Mouse (Mus musculus) neural tube, embryonic 11.5 days (tissue): Measurements from ENCODE around the gene Tns1. TPM values are rescaled to one million over a fixed set of nuclear protein-coding genes. Genes with fewer than 3 reads are reported as not detected.

Experiments
- ATAC-seq: fragments of 200-750 bp; cut with Nextera tagmentation; 2 replicates; pipeline ENCODE4 v1.8.0; 2017; ENCODE audit warnings: moderate number of reproducible peaks, mild to moderate bottlenecking, moderate TSS enrichment, moderate library complexity; ENCODE audit not compliant: insufficient read depth, low FRiP score, low TSS enrichment
- DNase-seq: peaks from one replicate; pipeline ENCODE4 v3.0.0-alpha.2; 2015; ENCODE audit warnings: low spot score
- H3K27ac ChIP-seq: fragments of 300-500 bp; sonication (generic); 2 replicates; pipeline ENCODE4 v1.5.1; 2014; ENCODE audit warnings: low read depth, mild to moderate bottlenecking, low read length
- H3K27me3 ChIP-seq: fragments of 300-500 bp; sonication (generic); 2 replicates; pipeline ENCODE4 v1.6.1; 2014; ENCODE audit warnings: mild to moderate bottlenecking, low read length, mixed read lengths; ENCODE audit not compliant: control insufficient read depth, insufficient read depth
- H3K36me3 ChIP-seq: fragments of 300-500 bp; sonication (generic); 2 replicates; pipeline ENCODE4 v1.6.1; 2014; ENCODE audit warnings: mild to moderate bottlenecking, low read length, moderate library complexity, mixed read lengths; ENCODE audit not compliant: control insufficient read depth, insufficient read depth
- H3K4me1 ChIP-seq: fragments of 300-500 bp; sonication (generic); 2 replicates; pipeline ENCODE4 v1.6.1; 2014; ENCODE audit warnings: low read length, mixed read lengths; ENCODE audit not compliant: control insufficient read depth, insufficient read depth
- H3K4me2 ChIP-seq: fragments of 300-500 bp; sonication (generic); 2 replicates; pipeline ENCODE4 v1.6.1; 2014; ENCODE audit warnings: low read depth, mild to moderate bottlenecking, moderate library complexity
- H3K4me3 ChIP-seq: fragments of 300-500 bp; sonication (generic); 2 replicates; pipeline ENCODE4 v1.5.1; 2014; ENCODE audit warnings: low read depth, low read length
- H3K9ac ChIP-seq: fragments of 300-500 bp; sonication (generic); 2 replicates; pipeline ENCODE4 v1.6.1; 2014; ENCODE audit warnings: mild to moderate bottlenecking, low read length
- H3K9me3 ChIP-seq: fragments of 300-500 bp; sonication (generic); 2 replicates; pipeline ENCODE4 v1.6.1; 2016; ENCODE audit warnings: low read length; ENCODE audit not compliant: control insufficient read depth
- WGBS: fragments of 180-500 bp; shearing (Covaris S2); extraction: QIAGEN DNeasy Blood & Tissue Kit; methylation state at CpG from one replicate; pipeline ENCODE4 v1.1.7; 2014; 5-methylcytosine and 5-hydroxymethylcytosine counted together
- polyA plus RNA-seq: library from polyadenylated mRNA; unstranded; fragments of >200 nt; fragmentation: Nextera tagmentation; extraction: Ambion mirVana; gene quantifications from 2 replicates; pipeline ENCODE4 v1.2.1, GENCODE M21; 2014

The Tns1 gene
- polyA plus RNA-seq, 1 experiment from 2014 or later, result 17.9 TPM

GRCm38 (mm10) chr1:73998131-73998865 lies 126.0 kb downstream of the Tns1 start:
- Histone ChIP-seq H3K9me3 (no peaks in the 10 kb centered on the region), H3K4me1 (no peaks in the 10 kb centered on the region), H3K4me2 (no peak overlapping the region), H3K36me3 (no peaks in the 10 kb centered on the region; the same call in 1 of the 2 replicates), H3K27ac (no peak overlapping the region), H3K9ac (no peak overlapping the region), H3K27me3 (no peaks in the 10 kb centered on the region), H3K4me3 (no peak overlapping the region)
- DNase-seq (no peak), ATAC-seq (no peak)
- WGBS, result 76% methylated on average over 9 of the region's 9 CpGs

GRCm38 (mm10) chr1:73997341-73997740 lies 126.9 kb downstream of the Tns1 start:
- H3K27me3 ChIP-seq, result no peaks in the 10 kb centered on the region
- no peak overlapping the region for H3K27ac ChIP-seq
- WGBS, result 88% methylated on average over 6 of the region's 6 CpGs
- no peak overlapping the region for H3K4me2 ChIP-seq
- no peaks in the 10 kb centered on the region for H3K9me3 ChIP-seq
- H3K36me3 ChIP-seq, result no peaks in the 10 kb centered on the region; the same call in 1 of the 2 replicates
- H3K4me1 ChIP-seq, result no peaks in the 10 kb centered on the region
- no peak overlapping the region for H3K9ac ChIP-seq
- DNase-seq (no peak), ATAC-seq (no peak)
- H3K4me3 ChIP-seq, result no peak overlapping the region

- Histone ChIP-seq H3K27me3 (no peaks in the 10 kb centered on the region), H3K27ac (no peak overlapping the region), H3K9me3 (no peaks in the 10 kb centered on the region), H3K4me1 (no peaks in the 10 kb centered on the region), H3K4me2 (no peak overlapping the region), H3K9ac (no peak overlapping the region), H3K36me3 (no peaks in the 10 kb centered on the region; the same call in 1 of the 2 replicates), H3K4me3 (no peak overlapping the region)
- 87% methylated on average over 3 of the region's 3 CpGs for WGBS
- ATAC-seq (no peak), DNase-seq (no peak)
Measured at GRCm38 (mm10) chr1:73996650-73997049, 127.6 kb downstream of the Tns1 start.

GRCm38 (mm10) chr1:73996209-73996608 lies 128.0 kb downstream of the Tns1 start:
- Histone ChIP-seq H3K4me1 (no peaks in the 10 kb centered on the region), H3K27ac (no peak overlapping the region), H3K4me3 (no peak overlapping the region), H3K4me2 (no peak overlapping the region), H3K9ac (no peak overlapping the region), H3K36me3 (no peaks in the 10 kb centered on the region; the same call in 1 of the 2 replicates), H3K9me3 (no peaks in the 10 kb centered on the region), H3K27me3 (no peaks in the 10 kb centered on the region)
- DNase-seq (peak; percentile 61), ATAC-seq (no peak; the same call in 1 of the 2 replicates)
- 52% methylated on average over 2 of the region's 2 CpGs for WGBS

DNA sequence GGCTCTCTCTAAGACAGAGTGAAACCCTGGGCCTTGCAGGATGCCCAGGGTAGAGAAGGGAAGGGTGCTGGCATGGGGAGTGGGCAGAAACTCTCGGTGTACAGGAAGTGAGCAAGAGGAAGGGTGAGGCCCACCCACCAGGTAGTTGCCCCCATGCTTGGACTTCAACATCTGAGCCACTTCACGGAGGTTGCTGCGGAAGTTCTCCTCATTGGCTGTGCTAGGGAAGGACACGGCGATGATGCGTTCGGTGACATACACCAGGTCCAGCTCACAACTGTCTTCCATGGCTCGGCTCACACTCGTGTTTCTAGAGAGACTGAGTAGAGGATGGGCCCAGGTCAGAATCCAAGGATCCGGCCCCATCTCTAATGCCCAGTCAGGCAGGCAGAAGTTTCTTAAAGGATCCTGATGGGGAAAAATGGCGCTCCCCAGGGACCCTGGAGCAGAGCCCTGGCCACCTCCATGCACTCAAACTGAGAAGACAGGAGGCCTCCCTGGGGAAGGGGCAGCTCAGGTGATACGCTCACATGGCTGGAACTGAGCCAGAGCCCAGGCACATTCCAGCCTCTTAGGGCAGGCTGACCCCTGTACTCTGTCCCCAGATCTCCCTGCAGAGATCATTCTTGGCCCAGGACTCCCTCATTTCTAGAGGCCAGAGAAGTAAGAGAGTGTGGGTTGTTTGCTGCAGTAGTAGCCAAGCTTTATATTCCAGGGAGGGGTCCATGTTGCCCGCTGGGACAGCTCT lies 129.0 kb downstream of the Tns1 start:
- ATAC-seq (no peak), DNase-seq (no peak)
- Histone ChIP-seq H3K36me3 (no peaks in the 10 kb centered on the region; the same call in 1 of the 2 replicates), H3K4me1 (no peaks in the 10 kb centered on the region), H3K9me3 (no peaks in the 10 kb centered on the region), H3K4me2 (no peak overlapping the region), H3K4me3 (no peak overlapping the region), H3K9ac (no peak overlapping the region), H3K27me3 (no peaks in the 10 kb centered on the region), H3K27ac (no peak overlapping the region)
- WGBS, result 88% methylated on average over 13 of the region's 13 CpGs

GRCm38 (mm10) chr1:73993901-73994426 lies 130.3 kb downstream of the Tns1 start:
- Histone ChIP-seq H3K27me3 (no peaks in the 10 kb centered on the region), H3K9me3 (no peaks in the 10 kb centered on the region), H3K4me3 (no peak overlapping the region), H3K27ac (no peak overlapping the region), H3K9ac (no peak overlapping the region), H3K36me3 (no peaks in the 10 kb centered on the region; the same call in 1 of the 2 replicates), H3K4me2 (no peak overlapping the region), H3K4me1 (no peaks in the 10 kb centered on the region)
- ATAC-seq (no peak), DNase-seq (no peak)
- 81% methylated on average over 7 of the region's 7 CpGs for WGBS

- DNase-seq, result no peak
- ATAC-seq, result no peak
- H3K4me1 ChIP-seq, result no peaks in the 10 kb centered on the region
- H3K4me2 ChIP-seq, result no peak overlapping the region
- no peak overlapping the region for H3K27ac ChIP-seq
- H3K9me3 ChIP-seq, result no peaks in the 10 kb centered on the region
- H3K36me3 ChIP-seq, result no peaks in the 10 kb centered on the region; the same call in 1 of the 2 replicates
- H3K4me3 ChIP-seq, result no peak overlapping the region
- H3K9ac ChIP-seq, result no peak overlapping the region
- H3K27me3 ChIP-seq, result no peaks in the 10 kb centered on the region
- WGBS, result 81% methylated on average over 7 of the region's 7 CpGs
Measured at GRCm38 (mm10) chr1:73993279-73993678, 131.0 kb downstream of the Tns1 start.

DNA sequence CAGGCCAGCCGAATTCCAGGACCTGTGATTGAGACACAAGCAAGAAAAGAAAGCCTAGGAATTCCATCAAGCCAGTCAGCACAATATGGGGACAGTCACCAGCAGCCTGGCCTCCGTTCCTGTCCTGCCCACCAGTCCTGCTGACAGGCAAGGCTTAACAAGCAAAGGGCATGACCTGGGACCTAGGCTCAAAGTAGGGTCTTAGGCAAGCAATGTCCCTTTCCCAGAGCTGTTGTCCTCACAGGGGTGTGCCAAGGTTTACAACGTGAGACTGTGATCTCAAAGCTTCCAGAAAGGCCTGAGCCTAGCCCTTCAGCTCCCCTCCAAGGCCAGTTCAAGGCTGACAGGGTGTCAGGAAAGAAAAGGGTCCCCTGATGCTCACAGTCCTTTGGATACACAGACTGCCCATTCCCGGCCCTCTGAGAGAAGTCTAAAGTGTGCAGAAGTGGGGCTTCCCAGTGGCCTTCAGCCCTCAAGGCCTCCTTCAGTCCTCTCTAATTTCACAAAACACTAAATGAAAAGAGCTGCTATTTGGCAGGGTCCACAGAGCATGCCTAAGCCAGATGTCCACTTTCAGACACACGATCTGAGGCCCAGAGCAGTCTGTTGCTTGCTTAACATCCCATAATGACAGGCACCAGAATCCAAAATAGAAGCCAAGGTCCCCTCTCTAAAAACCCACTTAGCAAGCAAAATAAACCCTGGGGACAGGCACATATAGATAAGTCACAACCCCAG lies 131.9 kb downstream of the Tns1 start:
- Histone ChIP-seq H3K4me2 (no peak overlapping the region), H3K4me3 (no peak overlapping the region), H3K27me3 (no peaks in the 10 kb centered on the region), H3K27ac (no peak overlapping the region), H3K9ac (no peak overlapping the region), H3K36me3 (no peaks in the 10 kb centered on the region; the same call in 1 of the 2 replicates), H3K4me1 (no peaks in the 10 kb centered on the region), H3K9me3 (no peaks in the 10 kb centered on the region)
- DNase-seq (no peak), ATAC-seq (no peak)
- WGBS, result 65% methylated on average over 5 of the region's 5 CpGs
